Mouse (Mus musculus): ENCODE results near the gene Gdf9.

DNA sequence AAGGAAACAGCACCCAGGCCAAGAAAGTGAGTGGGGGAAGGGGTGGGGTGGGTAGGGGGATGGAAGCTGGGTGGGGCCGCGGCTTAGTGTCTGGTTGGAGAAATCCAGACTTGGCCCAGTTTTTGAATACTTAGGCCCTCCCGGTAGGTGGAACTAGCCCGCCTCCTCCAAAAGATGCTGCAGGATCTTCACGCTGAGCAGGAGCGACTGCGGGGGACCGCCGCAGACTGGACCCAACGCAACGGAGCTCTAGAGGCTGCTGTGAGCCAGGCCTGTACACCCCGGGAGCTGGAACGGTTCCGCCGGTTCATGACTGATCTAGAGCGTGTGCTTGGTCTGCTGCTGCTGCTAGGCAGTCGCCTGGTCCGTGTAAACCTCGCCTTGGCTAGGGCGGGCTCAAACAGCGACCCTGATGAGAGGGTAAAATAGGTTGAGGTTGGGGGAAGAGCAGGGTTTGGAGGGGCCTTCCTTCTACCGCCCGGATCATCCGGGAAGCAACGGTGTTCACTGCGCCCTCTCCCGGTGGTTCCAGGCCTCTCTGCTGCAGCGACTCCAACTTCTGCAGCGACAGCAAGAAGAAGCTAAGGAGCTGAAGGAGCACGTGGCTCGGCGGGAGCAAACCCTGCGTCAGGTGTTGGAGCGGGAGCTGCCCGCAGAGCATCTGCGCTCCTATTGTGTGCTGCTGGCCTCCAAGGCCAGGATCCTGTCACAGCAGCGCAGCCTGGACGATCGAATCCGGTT is 35.6 kb downstream of the Gdf9 start:
- TF ChIP-seq CTCF (IDR thresholded peaks at IDR 0.05; ENCODE audit: low read depth) (peak; percentile 71), EP300 (IDR thresholded peaks at IDR 0.05; ENCODE audit: low read depth) (no peak)

All from heart, postnatal 0 days (tissue).